19 mouse cellular contexts compared by ENCODE assay signal in the genomic region with DNA sequence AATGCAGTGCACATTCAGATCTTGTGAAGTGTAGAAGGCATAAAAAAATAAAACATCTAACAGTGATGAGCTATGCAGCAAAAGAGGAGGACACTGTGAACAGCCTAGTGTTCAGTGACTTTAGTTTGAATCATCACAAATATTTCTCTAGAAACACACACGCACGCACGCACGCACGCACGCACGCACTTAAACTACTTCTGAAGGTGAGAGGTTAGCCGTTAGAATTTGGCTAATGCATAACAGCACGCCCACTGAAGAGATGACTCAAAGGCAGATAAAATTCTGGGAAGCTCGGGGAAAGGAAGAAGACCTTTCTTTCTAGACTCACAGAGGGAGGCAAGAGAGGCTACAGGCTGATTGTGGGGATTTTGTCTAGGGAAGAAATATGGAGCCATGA. TPM values are rescaled to one million over a fixed set of nuclear protein-coding genes. Genes with fewer than 3 reads are reported as not detected.
"Had no signal": no experiment of that assay in that cellular context is flagged by ENCODE, and none has a peak within 500 bp of the region (broad histone marks: within the 10 kb centered on the region; RNA-seq: fewer than 3 reads in every experiment).

No protein-coding gene starts in this region.

- H3K4me2 ChIP-seq: lung, embryonic 15.5 days; midbrain, embryonic 11.5 days; midbrain, embryonic 13.5 days; midbrain, embryonic 15.5 days; neural tube, embryonic 12.5 days had no signal

- ATAC-seq: liver, postnatal 0 days; lung, postnatal 0 days; midbrain, embryonic 13.5 days; midbrain, embryonic 15.5 days had no signal

- H3K9me3 ChIP-seq: lung, embryonic 15.5 days; megakaryocyte, embryonic 14.5 days; midbrain, embryonic 13.5 days; midbrain, embryonic 15.5 days; neural tube, embryonic 12.5 days had no signal

- H3K4me1 ChIP-seq: lung, embryonic 15.5 days; megakaryocyte, embryonic 14.5 days; midbrain, embryonic 13.5 days; midbrain, embryonic 15.5 days; neural tube, embryonic 12.5 days had no signal

- H3K4me3 ChIP-seq: lung, embryonic 15.5 days; megakaryocyte, embryonic 14.5 days; midbrain, embryonic 13.5 days; midbrain, embryonic 15.5 days; neural tube, embryonic 12.5 days had no signal

- DNase-seq: liver, postnatal 0 days; lung, adult 2 months; lung, postnatal 14 days; lung, postnatal 36 days; right cerebral cortex, postnatal 14 days; thymus, adult 18-20 months; thymus, postnatal 14 days; thymus, postnatal 36 days had no signal

- H3K27me3 ChIP-seq: lung, embryonic 15.5 days; megakaryocyte, embryonic 14.5 days; midbrain, embryonic 13.5 days; midbrain, embryonic 15.5 days; neural tube, embryonic 12.5 days had no signal

- H3K27ac ChIP-seq: lung, embryonic 15.5 days; macrophage; midbrain, embryonic 13.5 days; midbrain, embryonic 15.5 days; neural tube, embryonic 12.5 days had no signal

- H3K9ac ChIP-seq: liver, postnatal 0 days; lung, embryonic 15.5 days; midbrain, embryonic 13.5 days; midbrain, embryonic 15.5 days; neural tube, embryonic 12.5 days had no signal

- H3K36me3 ChIP-seq: lung, embryonic 15.5 days; midbrain, embryonic 13.5 days; midbrain, embryonic 15.5 days; neural tube, embryonic 12.5 days had no signal

RNA-seq across cellular contexts. Expression of gene Myoz2, which starts 27.4 kb away (rescaled TPM):
- total RNA-seq: megakaryocyte progenitor cell, adult 5-6 weeks; neutrophil, adult 5-6 weeks had no signal
- polyA plus RNA-seq: macrophage; midbrain, embryonic 11.5 days; midbrain, embryonic 13.5 days; midbrain, embryonic 15.5 days; thymus, postnatal 0 days had no signal
